ENCODE assay signal across 22 mouse cellular contexts in genomic region chr13:97459106-97459505, GRCm38 (mm10).
A peak's percentile ranks its signal among the peaks of the same experiment; 100 is the strongest.
DNase-seq lines count a peak whose midpoint lies in the region; ATAC-seq and TF ChIP-seq lines count a peak whose summit lies in the region.
"Had no signal": no experiment of that assay in that cellular context is flagged by ENCODE, and none has a peak within 500 bp of the region (broad histone marks: within the 10 kb centered on the region; RNA-seq: fewer than 3 reads in every experiment).

No protein-coding gene starts in this region.

- TF ChIP-seq POLR2A in cortical plate, adult 2 months (IDR thresholded peaks at IDR 0.05; ENCODE audit: extremely low read depth, insufficient read depth, low read length): no peak

- H3K4me3 ChIP-seq in liver, embryonic 12.5 days: no peak overlapping the region
- no peak overlapping the region for H3K4me3 ChIP-seq in liver, postnatal 0 days (ENCODE audit: low read depth, low read length)
- no peak overlapping the region for H3K4me3 ChIP-seq in cortical plate, adult 2 months (ENCODE audit: insufficient read depth, low read length)
- H3K4me3 ChIP-seq: embryonic facial prominence, embryonic 10.5 days; embryonic facial prominence, embryonic 12.5 days; forebrain, embryonic 13.5 days; forebrain, embryonic 15.5 days had no signal

- H3K36me3 ChIP-seq in liver, embryonic 12.5 days: no peaks in the 10 kb centered on the region
- no peaks in the 10 kb centered on the region for H3K36me3 ChIP-seq in liver, postnatal 0 days (replicated peaks; ENCODE audit: insufficient read depth, low read length)
- H3K36me3 ChIP-seq: embryonic facial prominence, embryonic 10.5 days; embryonic facial prominence, embryonic 12.5 days; forebrain, embryonic 15.5 days had no signal

- no peak for TF ChIP-seq CTCF in liver, postnatal 0 days (IDR thresholded peaks at IDR 0.05; ENCODE audit: low read depth)
- no peak for TF ChIP-seq CTCF in cortical plate, adult 2 months (IDR thresholded peaks at IDR 0.05; ENCODE audit: extremely low read depth, insufficient read depth, low read length)

- peaks cover 68% of the 10 kb centered on the region for H3K4me1 ChIP-seq in liver, embryonic 12.5 days
- peaks cover 26% of the 10 kb centered on the region for H3K4me1 ChIP-seq in liver, postnatal 0 days (ENCODE audit: insufficient read depth)
- H3K4me1 ChIP-seq in cortical plate, adult 2 months (ENCODE audit: control insufficient read depth, insufficient read depth, low read length): peaks cover 3% of the 10 kb centered on the region

- no peaks in the 10 kb centered on the region for H3K9me3 ChIP-seq in liver, embryonic 12.5 days (replicated peaks)
- H3K9me3 ChIP-seq in liver, postnatal 0 days (ENCODE audit: low read length): no peaks in the 10 kb centered on the region
- H3K9me3 ChIP-seq: embryonic facial prominence, embryonic 10.5 days; embryonic facial prominence, embryonic 12.5 days; forebrain, embryonic 13.5 days; forebrain, embryonic 15.5 days had no signal

- H3K4me2 ChIP-seq in liver, embryonic 12.5 days: no peak overlapping the region
- no peak overlapping the region for H3K4me2 ChIP-seq in liver, postnatal 0 days (ENCODE audit: low read depth, low read length)
- H3K4me2 ChIP-seq: embryonic facial prominence, embryonic 12.5 days; forebrain, embryonic 13.5 days; forebrain, embryonic 15.5 days had no signal

- peak; percentile 30 to 61 for DNase-seq in frontal cortex, adult 2 months (ENCODE audit: extremely low spot score in 1 of 2, low spot score in 1 of 2)
- DNase-seq in frontal cortex, postnatal 25 days (ENCODE audit: low spot score in 2 of 2): no peak
- no peak for DNase-seq in liver, postnatal 0 days
- peak; percentile 78 for DNase-seq in brain, adult 2 months (ENCODE audit: low read depth, low spot score)
- DNase-seq in spleen, postnatal 4 days (ENCODE audit: low spot score in 2 of 2): no peak
- DNase-seq in adrenal gland, postnatal 10 days: no peak
- DNase-seq: adrenal gland, adult 2 months; adrenal gland, postnatal 14 days; adrenal gland, postnatal 36 days; cerebellum, adult 11 months; cerebellum, adult 18-20 months; cerebellum, adult 8-10 months; cerebellum, adult 9-11 months; cerebellum, postnatal 14 days; cerebellum, postnatal 36 days; forebrain, postnatal 0 days had no signal

- 87% methylated on average over 7 of the region's 7 CpGs for WGBS in liver, embryonic 12.5 days (ENCODE audit: insufficient replicate concordance)
- WGBS in liver, postnatal 0 days (ENCODE audit: insufficient replicate concordance): 86% methylated on average over 7 of the region's 7 CpGs

- H3K27me3 ChIP-seq in liver, embryonic 12.5 days (replicated peaks): no peaks in the 10 kb centered on the region
- H3K27me3 ChIP-seq in liver, postnatal 0 days (ENCODE audit: insufficient read depth, low read length): no peaks in the 10 kb centered on the region
- H3K27me3 ChIP-seq: embryonic facial prominence, embryonic 12.5 days; forebrain, embryonic 13.5 days; forebrain, embryonic 15.5 days had no signal

- H3K9ac ChIP-seq in liver, embryonic 12.5 days: no peak overlapping the region
- H3K9ac ChIP-seq in liver, postnatal 0 days (replicated peaks): no peak overlapping the region
- H3K9ac ChIP-seq: embryonic facial prominence, embryonic 12.5 days; forebrain, embryonic 13.5 days; forebrain, embryonic 15.5 days; forebrain, postnatal 0 days had no signal

- ATAC-seq in liver, embryonic 12.5 days: no peak
- ATAC-seq in liver, postnatal 0 days: no peak
- ATAC-seq: forebrain, embryonic 13.5 days; forebrain, embryonic 15.5 days; forebrain, postnatal 0 days had no signal

- peak overlapping the region; percentile 20; the same call in 1 of the 2 replicates for H3K27ac ChIP-seq in liver, embryonic 12.5 days
- H3K27ac ChIP-seq in liver, postnatal 0 days (ENCODE audit: low read depth): no peak overlapping the region
- peak overlapping the region; percentile 86; the same call in 1 of the 2 replicates for H3K27ac ChIP-seq in cortical plate, adult 2 months (ENCODE audit: insufficient read depth, low read length)
- H3K27ac ChIP-seq: embryonic facial prominence, embryonic 10.5 days; embryonic facial prominence, embryonic 12.5 days; forebrain, embryonic 13.5 days; forebrain, embryonic 15.5 days had no signal

- no peak for TF ChIP-seq EP300 in liver, postnatal 0 days (IDR thresholded peaks at IDR 0.05; ENCODE audit: low read depth)

Comparison
In these comparisons a context has a peak if more than half of its experiments do, and no peak if none do; other contexts are left out.
1. DNase-seq: peak in frontal cortex, adult 2 months (2 of 2) and brain, adult 2 months (single experiment); none in frontal cortex, postnatal 25 days (0 of 2), liver, postnatal 0 days (single experiment), spleen, postnatal 4 days (0 of 2) and adrenal gland, postnatal 10 days (single experiment).